Mouse (Mus musculus): Measurements from ENCODE around the gene Slc27a5.

The Slc27a5 gene

GRCm38 (mm10) chr7:13024805-13025204 is 26.8 kb upstream of the Slc27a5 start:
- in situ Hi-C loops (cut with MboI, MseI): no loop called here

GRCm38 (mm10) chr7:13023928-13024731 is 26.1 kb upstream of the Slc27a5 start:
- in situ Hi-C loops (cut with MboI, MseI): no loop called here

GRCm38 (mm10) chr7:13022773-13023535 is 25.0 kb upstream of the Slc27a5 start:
- in situ Hi-C loops (cut with MboI, MseI): no loop called here

DNA sequence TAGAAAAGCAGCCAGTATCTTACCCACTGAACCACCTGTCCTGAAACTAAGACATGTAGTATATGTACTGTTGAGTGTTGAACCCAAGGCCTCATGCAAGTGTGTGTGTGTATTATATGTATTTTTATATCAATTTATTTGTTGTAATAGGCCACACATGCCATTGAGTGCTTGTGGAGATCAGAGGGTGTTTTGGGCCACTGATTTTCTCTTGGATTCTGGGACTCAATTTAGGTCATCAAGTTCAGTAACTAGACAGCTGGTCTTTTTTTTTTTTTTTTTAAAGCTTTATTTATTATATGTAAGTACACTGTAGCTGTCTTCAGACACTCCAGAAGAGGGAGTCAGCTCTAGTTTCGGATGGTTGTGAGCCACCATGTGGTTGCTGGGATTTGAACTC is 17.2 kb upstream of the Slc27a5 start:
- in situ Hi-C loops (cut with MboI, MseI): no loop called here

- in situ Hi-C loops (cut with MboI, MseI): no loop called here
Observed at GRCm38 (mm10) chr7:13014275-13014839, 16.4 kb upstream of the Slc27a5 start.

- in situ Hi-C loops (cut with MboI, MseI): no loop called here
Observed at GRCm38 (mm10) chr7:13013671-13014070, 15.7 kb upstream of the Slc27a5 start.

DNA sequence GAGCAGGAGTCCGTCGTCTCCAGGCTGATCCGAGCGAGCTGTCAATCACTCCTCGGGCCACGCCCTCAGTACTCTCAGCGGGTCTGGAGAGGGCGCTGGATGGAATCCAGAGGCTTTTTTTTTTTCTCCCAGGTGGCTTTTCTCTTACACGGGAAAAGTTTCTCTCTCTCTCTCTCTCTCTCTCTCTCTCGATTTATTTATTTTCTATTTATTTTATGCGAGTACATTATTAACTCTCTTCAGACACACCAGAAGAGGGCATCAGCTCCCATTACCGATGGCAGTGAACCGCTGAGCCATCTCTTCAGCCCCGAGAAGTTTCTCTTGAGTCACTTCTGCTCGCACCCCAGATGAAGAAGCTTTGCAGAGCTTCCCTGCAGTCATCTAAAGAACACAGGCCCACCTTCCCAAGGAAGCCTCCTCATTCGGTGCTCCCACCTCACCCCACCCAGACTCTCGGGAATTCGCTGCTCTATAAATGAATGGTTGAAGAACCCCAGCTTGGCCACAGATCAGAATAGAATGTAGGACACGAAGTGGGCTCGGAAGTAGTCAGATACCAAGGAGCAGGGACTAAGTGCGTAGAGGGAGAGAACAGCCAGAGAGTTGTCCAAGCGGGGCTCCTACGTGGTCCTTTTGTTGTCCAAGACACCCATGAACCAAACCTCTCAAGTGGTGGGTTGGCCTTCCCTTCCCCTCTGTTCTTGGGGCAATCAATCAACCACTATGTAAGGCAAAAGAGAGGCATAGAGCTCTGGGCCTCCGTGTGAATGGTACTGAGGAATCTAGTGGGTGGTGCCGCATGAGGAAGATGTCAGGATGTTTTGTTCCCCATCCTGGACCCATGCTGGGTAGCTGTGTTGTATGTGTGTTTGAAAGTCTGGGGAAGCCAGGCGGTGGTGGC is 12.3 kb upstream of the Slc27a5 start, which contains the start of gene Zbtb45:
Gene Zbtb45 (minus strand): TSS at position 30 of the 904 bp plus-strand sequence.
- in situ Hi-C loops (cut with MboI, MseI): no loop called here

- in situ Hi-C loops (cut with MboI, MseI): loop anchor here (5.0 kb wide), 1 partner anchor 33 kb away; no protein-coding TSS in a partner anchor
Observed at GRCm38 (mm10) chr7:13009143-13010004, 11.4 kb upstream of the Slc27a5 start.

GRCm38 (mm10) chr7:13007341-13008092 is 9.5 kb upstream of the Slc27a5 start:
- in situ Hi-C loops (cut with MboI, MseI): loop anchor here (5.0 kb wide), 1 partner anchor 35 kb away; no protein-coding TSS in a partner anchor

DNA sequence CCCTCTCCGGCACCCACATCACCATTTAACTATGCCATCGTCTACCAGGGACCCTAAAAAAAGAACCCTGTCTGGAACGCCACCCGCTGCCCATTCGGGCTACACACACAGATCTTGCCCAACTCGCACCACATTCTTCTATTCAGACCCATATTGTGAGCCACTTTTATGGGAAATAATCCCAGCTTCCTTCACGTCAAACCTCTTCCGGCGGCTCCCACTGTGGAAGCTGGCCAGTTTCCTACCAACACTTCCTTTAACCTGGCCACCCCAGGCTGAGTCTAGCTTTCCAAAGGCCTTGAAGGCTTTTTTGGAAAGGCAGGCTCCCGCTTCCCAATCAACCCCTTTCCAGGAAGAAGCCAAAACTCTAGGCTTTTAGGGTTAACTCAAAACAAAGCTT is 8.5 kb upstream of the Slc27a5 start:
- in situ Hi-C loops (cut with MboI, MseI): loop anchor here (5.0 kb wide), 1 partner anchor 36 kb away; no protein-coding TSS in a partner anchor

DNA sequence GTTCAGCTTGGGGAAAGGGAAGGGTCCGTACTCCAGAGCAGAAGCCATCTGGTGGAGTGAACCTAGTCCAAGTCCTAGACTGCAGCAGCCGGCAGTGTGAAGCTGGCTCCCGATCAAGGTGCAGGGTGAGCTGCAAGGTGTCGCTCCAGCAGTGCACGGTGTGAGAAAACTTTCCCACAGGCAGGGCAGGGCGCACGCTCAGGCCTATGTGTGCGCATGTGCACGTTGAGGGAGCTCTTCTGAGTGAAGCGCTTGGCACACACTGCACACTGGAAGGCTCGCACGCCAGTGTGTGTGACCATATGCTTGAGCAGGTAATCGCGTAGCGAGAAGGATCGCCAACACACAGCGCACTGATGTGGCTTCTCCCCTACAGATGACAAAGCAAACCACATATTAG is 8.0 kb upstream of the Slc27a5 start:
- in situ Hi-C loops (cut with MboI, MseI): loop anchor here (5.0 kb wide), 1 partner anchor 36 kb away; no protein-coding TSS in a partner anchor

DNA sequence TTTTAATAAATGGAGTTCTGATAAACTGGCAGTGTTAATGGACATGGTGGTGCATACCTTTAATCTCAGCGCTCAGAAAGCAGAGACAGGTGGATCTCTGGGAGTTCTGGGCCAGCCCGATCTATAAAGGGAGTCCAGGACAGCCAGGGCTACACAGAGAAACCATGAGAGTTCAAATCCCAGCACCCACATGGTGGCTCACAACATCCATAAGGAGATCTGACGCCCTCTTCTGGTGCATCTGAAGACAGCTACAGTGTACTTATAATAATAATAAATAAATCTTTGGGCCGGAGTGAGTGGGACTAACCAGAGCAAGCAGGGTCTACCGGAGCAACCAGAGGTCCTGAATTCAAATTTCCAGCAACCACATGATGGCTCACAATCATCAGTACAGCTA is 5.4 kb upstream of the Slc27a5 start:
- in situ Hi-C loops (cut with MboI, MseI): no loop called here

DNA sequence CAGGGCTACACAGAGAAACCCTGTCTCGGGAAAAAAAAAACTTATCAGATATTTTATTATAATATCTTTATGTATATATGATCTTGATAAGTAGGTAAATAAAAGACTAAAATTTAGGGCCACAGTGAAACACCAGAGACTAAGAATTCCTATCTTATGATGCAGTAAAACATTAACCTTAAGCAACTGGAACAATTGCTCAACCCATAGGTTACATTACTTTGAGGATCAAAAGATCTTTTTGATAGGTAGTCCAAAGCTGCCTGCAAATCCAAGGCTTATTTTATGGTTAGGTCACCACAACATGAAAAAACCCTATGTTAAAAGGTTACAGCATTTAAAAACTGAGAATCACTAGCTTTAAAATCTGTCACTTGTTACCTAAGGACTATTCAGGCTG is 3.6 kb upstream of the Slc27a5 start:
- in situ Hi-C loops (cut with MboI, MseI): no loop called here

GRCm38 (mm10) chr7:12998851-12999250 is 859 bp upstream of the Slc27a5 start, which contains the start of gene Trim28:
Trim28 (plus strand) TSS chr7:12999114.
- in situ Hi-C loops (cut with MboI, MseI): no loop called here

GRCm38 (mm10) chr7:12997230-12997629 is 762 bp downstream of the Slc27a5 start:
- in situ Hi-C loops (cut with MboI, MseI): no loop called here

GRCm38 (mm10) chr7:12995862-12996261 is 2.1 kb downstream of the Slc27a5 start:
- in situ Hi-C loops (cut with MboI, MseI): no loop called here

GRCm38 (mm10) chr7:12993148-12993547 is 4.8 kb downstream of the Slc27a5 start:
- in situ Hi-C loops (cut with MboI, MseI): no loop called here

- in situ Hi-C loops (cut with MboI, MseI): no loop called here
Observed at GRCm38 (mm10) chr7:12992222-12992621, 5.8 kb downstream of the Slc27a5 start.

All from T-helper 1 cell (primary cell).